Mouse (Mus musculus): ENCODE results near the gene Cdon. TPM values are rescaled to one million over a fixed set of nuclear protein-coding genes. Genes with fewer than 3 reads are reported as not detected.

Cdon gene
- polyA plus RNA-seq, 1 experiment: 31.1 TPM

- Histone ChIP-seq H3K36me3 (ENCODE audit: control insufficient read depth, insufficient read depth, low read length, poor library complexity, severe bottlenecking) (no peaks in the 10 kb centered on the region), H3K9ac (ENCODE audit: low read depth, poor library complexity, severe bottlenecking) (no peak overlapping the region), H3K4me3 (ENCODE audit: low read depth, low read length) (no peak overlapping the region), H3K4me1 (ENCODE audit: control insufficient read depth, insufficient read depth, low read length) (no peaks in the 10 kb centered on the region), H3K27me3 (ENCODE audit: control insufficient read depth, insufficient read depth, low read length, poor library complexity, severe bottlenecking) (no peaks in the 10 kb centered on the region), H3K9me3 (replicated peaks; ENCODE audit: control insufficient read depth, insufficient read depth, low read length, poor library complexity, severe bottlenecking) (no peaks in the 10 kb centered on the region), H3K27ac (ENCODE audit: insufficient read depth, low read length) (no peak overlapping the region)
- TF ChIP-seq POLR2A (IDR thresholded peaks at IDR 0.05; ENCODE audit: insufficient read depth, low read length) (no peak), EP300 (IDR thresholded peaks at IDR 0.05; ENCODE audit: insufficient read depth, low read depth, low read length) (no peak), CTCF (IDR thresholded peaks at IDR 0.05; ENCODE audit: low read depth, low read length) (no peak)
These were observed 20.5 kb upstream of the Cdon start for GRCm38 (mm10) chr9:35400398-35400797.

- Histone ChIP-seq H3K4me1 (ENCODE audit: control insufficient read depth, insufficient read depth, low read length) (no peaks in the 10 kb centered on the region), H3K9ac (ENCODE audit: low read depth, poor library complexity, severe bottlenecking) (no peak overlapping the region), H3K9me3 (replicated peaks; ENCODE audit: control insufficient read depth, insufficient read depth, low read length, poor library complexity, severe bottlenecking) (no peaks in the 10 kb centered on the region), H3K27me3 (ENCODE audit: control insufficient read depth, insufficient read depth, low read length, poor library complexity, severe bottlenecking) (no peaks in the 10 kb centered on the region), H3K27ac (ENCODE audit: insufficient read depth, low read length) (no peak overlapping the region), H3K4me3 (ENCODE audit: low read depth, low read length) (no peak overlapping the region), H3K36me3 (ENCODE audit: control insufficient read depth, insufficient read depth, low read length, poor library complexity, severe bottlenecking) (no peaks in the 10 kb centered on the region)
- no peak for TF ChIP-seq EP300 (IDR thresholded peaks at IDR 0.05; ENCODE audit: insufficient read depth, low read depth, low read length)
- TF ChIP-seq CTCF (IDR thresholded peaks at IDR 0.05; ENCODE audit: low read depth, low read length): no peak
- no peak for TF ChIP-seq POLR2A (IDR thresholded peaks at IDR 0.05; ENCODE audit: insufficient read depth, low read length)
These were observed 20.1 kb upstream of the Cdon start for GRCm38 (mm10) chr9:35400831-35401230.

GRCm38 (mm10) chr9:35402584-35402991 lies 18.3 kb upstream of the Cdon start:
- no peak for TF ChIP-seq EP300 (IDR thresholded peaks at IDR 0.05; ENCODE audit: insufficient read depth, low read depth, low read length)
- TF ChIP-seq CTCF (IDR thresholded peaks at IDR 0.05; ENCODE audit: low read depth, low read length): no peak
- no peak for TF ChIP-seq POLR2A (IDR thresholded peaks at IDR 0.05; ENCODE audit: insufficient read depth, low read length)
- H3K27me3 ChIP-seq (ENCODE audit: control insufficient read depth, insufficient read depth, low read length, poor library complexity, severe bottlenecking): no peaks in the 10 kb centered on the region

GRCm38 (mm10) chr9:35403490-35403889 lies 17.4 kb upstream of the Cdon start:
- Histone ChIP-seq H3K9me3 (replicated peaks; ENCODE audit: control insufficient read depth, insufficient read depth, low read length, poor library complexity, severe bottlenecking) (no peaks in the 10 kb centered on the region), H3K36me3 (ENCODE audit: control insufficient read depth, insufficient read depth, low read length, poor library complexity, severe bottlenecking) (no peaks in the 10 kb centered on the region), H3K27ac (ENCODE audit: insufficient read depth, low read length) (no peak overlapping the region), H3K9ac (ENCODE audit: low read depth, poor library complexity, severe bottlenecking) (no peak overlapping the region), H3K4me1 (ENCODE audit: control insufficient read depth, insufficient read depth, low read length) (no peaks in the 10 kb centered on the region), H3K4me3 (ENCODE audit: low read depth, low read length) (no peak overlapping the region), H3K27me3 (ENCODE audit: control insufficient read depth, insufficient read depth, low read length, poor library complexity, severe bottlenecking) (no peaks in the 10 kb centered on the region)
- TF ChIP-seq EP300 (IDR thresholded peaks at IDR 0.05; ENCODE audit: insufficient read depth, low read depth, low read length) (no peak), CTCF (IDR thresholded peaks at IDR 0.05; ENCODE audit: low read depth, low read length) (no peak)

More at GRCm38 (mm10) chr9:35402584-35402991, 18.3 kb upstream of the Cdon start:
- Histone ChIP-seq H3K9ac (ENCODE audit: low read depth, poor library complexity, severe bottlenecking) (no peak overlapping the region), H3K4me1 (ENCODE audit: control insufficient read depth, insufficient read depth, low read length) (no peaks in the 10 kb centered on the region), H3K4me3 (ENCODE audit: low read depth, low read length) (no peak overlapping the region), H3K9me3 (replicated peaks; ENCODE audit: control insufficient read depth, insufficient read depth, low read length, poor library complexity, severe bottlenecking) (no peaks in the 10 kb centered on the region), H3K36me3 (ENCODE audit: control insufficient read depth, insufficient read depth, low read length, poor library complexity, severe bottlenecking) (no peaks in the 10 kb centered on the region), H3K27ac (ENCODE audit: insufficient read depth, low read length) (no peak overlapping the region)

- H3K4me1 ChIP-seq (ENCODE audit: control insufficient read depth, insufficient read depth, low read length): no peaks in the 10 kb centered on the region
- H3K9me3 ChIP-seq (replicated peaks; ENCODE audit: control insufficient read depth, insufficient read depth, low read length, poor library complexity, severe bottlenecking): no peaks in the 10 kb centered on the region
- no peak overlapping the region for H3K4me3 ChIP-seq (ENCODE audit: low read depth, low read length)
- no peaks in the 10 kb centered on the region for H3K27me3 ChIP-seq (ENCODE audit: control insufficient read depth, insufficient read depth, low read length, poor library complexity, severe bottlenecking)
- H3K27ac ChIP-seq (ENCODE audit: insufficient read depth, low read length): no peak overlapping the region
- no peak overlapping the region for H3K9ac ChIP-seq (ENCODE audit: low read depth, poor library complexity, severe bottlenecking)
- TF ChIP-seq EP300 (IDR thresholded peaks at IDR 0.05; ENCODE audit: insufficient read depth, low read depth, low read length): no peak
- no peak for TF ChIP-seq CTCF (IDR thresholded peaks at IDR 0.05; ENCODE audit: low read depth, low read length)
- TF ChIP-seq POLR2A (IDR thresholded peaks at IDR 0.05; ENCODE audit: insufficient read depth, low read length): no peak
- H3K36me3 ChIP-seq (ENCODE audit: control insufficient read depth, insufficient read depth, low read length, poor library complexity, severe bottlenecking): no peaks in the 10 kb centered on the region
These were observed 15.7 kb upstream of the Cdon start for GRCm38 (mm10) chr9:35405038-35405905.

- Histone ChIP-seq H3K27ac (ENCODE audit: insufficient read depth, low read length) (no peak overlapping the region), H3K4me1 (ENCODE audit: control insufficient read depth, insufficient read depth, low read length) (no peaks in the 10 kb centered on the region), H3K9ac (ENCODE audit: low read depth, poor library complexity, severe bottlenecking) (no peak overlapping the region), H3K36me3 (ENCODE audit: control insufficient read depth, insufficient read depth, low read length, poor library complexity, severe bottlenecking) (no peaks in the 10 kb centered on the region), H3K4me3 (ENCODE audit: low read depth, low read length) (no peak overlapping the region), H3K9me3 (replicated peaks; ENCODE audit: control insufficient read depth, insufficient read depth, low read length, poor library complexity, severe bottlenecking) (no peaks in the 10 kb centered on the region), H3K27me3 (ENCODE audit: control insufficient read depth, insufficient read depth, low read length, poor library complexity, severe bottlenecking) (no peaks in the 10 kb centered on the region)
- TF ChIP-seq POLR2A (IDR thresholded peaks at IDR 0.05; ENCODE audit: insufficient read depth, low read length): no peak
- no peak for TF ChIP-seq EP300 (IDR thresholded peaks at IDR 0.05; ENCODE audit: insufficient read depth, low read depth, low read length)
- no peak for TF ChIP-seq CTCF (IDR thresholded peaks at IDR 0.05; ENCODE audit: low read depth, low read length)
These were observed 9.5 kb upstream of the Cdon start for GRCm38 (mm10) chr9:35411225-35411965.

Data from ES-Bruce4 (cell line).